Mouse (Mus musculus) layer of hippocampus, postnatal 25 days (tissue): ENCODE results near the gene Cstb. TPM values are rescaled to one million over a fixed set of nuclear protein-coding genes. Genes with fewer than 3 reads are reported as not detected.
"Not testable (repeated sequence)": the region's sequence is repeated elsewhere in the genome, so short reads cannot be mapped to it uniquely, and the experiment has no call there.

Experiments
- DNase-seq, 2 experiments: peaks; one replicate each; pipeline ENCODE4 v3.0.0; 2022; ENCODE audit warnings: mixed read lengths in 2 of 2, low spot score in 1 of 2; ENCODE audit errors: extremely low spot score in 1 of 2
- total RNA-seq, 2 experiments: library from RNA; stranded (reverse); gene quantifications; 2 replicates each; pipeline ENCODE4 v1.2.3; 2021

Cstb gene
- total RNA-seq, 2 experiments from 2014 or later = 38.7 to 40.7 TPM

DNA sequence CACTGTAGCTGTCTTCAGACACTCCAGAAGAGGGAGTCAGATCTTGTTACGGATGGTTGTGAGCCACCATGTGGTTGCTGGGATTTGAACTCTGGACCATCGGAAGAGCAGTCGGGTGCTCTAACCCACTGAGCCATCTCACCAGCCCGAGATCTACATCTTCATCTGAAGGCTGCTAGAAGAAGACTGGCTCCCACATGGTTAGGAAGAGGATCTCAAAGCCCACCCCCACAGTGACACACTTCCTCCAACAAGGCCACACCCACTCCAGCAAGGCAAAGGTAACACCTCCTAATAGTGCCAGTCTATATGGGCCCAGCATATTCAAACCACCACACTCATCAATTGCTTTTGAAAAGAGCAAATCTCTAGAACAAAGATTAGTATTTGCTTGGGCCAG is 10.5 kb upstream of the Cstb start:
- not testable (repeated sequence) for DNase-seq

DNA sequence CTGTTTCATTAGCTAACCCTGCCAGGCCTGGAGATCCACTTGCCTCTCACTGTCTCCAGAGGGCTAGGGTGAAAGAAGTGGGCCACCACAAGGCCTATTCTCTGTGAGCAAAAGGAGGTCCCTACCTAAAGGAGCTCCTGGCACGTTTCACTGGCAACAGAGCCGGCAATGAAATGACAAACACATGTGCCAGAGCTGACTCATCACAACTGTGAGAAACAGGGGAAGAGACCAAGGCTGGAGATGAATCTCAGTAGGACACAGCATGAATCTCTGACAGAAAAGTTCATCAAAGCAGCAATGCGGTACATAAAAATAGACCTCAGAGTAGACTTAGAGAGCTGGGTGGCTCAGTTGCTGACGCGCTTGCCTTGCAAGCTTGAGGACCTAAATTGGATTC is 7.6 kb upstream of the Cstb start:
- DNase-seq = no peak

DNA sequence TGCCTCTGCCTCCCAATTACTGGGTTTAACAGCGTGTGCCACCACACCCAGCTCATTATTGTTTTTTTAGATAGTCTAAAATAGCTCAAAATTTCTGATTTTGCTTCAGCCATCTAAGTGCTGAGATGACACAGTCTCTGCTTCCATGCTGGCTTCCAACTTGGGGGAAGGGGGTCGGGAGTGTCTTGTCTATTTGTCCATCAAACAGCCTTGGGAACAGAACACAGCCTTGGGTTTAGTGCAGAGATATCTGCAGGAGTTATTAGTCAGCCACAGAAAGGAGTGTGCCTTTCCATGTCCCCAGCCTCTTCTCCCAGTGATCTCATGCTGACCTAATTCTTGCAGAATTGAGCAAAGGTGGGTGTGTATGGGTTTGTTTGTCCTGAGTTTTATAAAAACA is 6.7 kb upstream of the Cstb start:
- DNase-seq = no peak

DNA sequence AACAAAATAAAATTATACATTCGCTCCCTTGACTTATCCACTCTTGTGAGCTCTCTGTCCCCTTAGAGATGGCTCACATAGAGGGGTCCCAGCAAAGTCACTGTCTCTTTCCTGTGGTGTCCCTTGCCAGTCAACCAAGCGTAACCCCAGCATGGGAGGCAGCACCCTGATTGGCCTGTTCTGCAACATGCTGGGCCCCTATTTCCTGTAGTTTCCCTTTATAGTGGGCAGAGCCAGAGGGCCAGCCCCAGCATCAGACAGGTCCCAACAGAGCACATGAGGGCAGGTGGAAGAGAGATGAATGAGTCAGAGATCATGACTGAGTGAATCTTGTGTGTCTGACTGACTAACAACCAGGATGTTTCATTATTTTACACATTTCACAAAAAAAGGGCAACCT is 4.5 kb upstream of the Cstb start:
- no peak for DNase-seq

DNA sequence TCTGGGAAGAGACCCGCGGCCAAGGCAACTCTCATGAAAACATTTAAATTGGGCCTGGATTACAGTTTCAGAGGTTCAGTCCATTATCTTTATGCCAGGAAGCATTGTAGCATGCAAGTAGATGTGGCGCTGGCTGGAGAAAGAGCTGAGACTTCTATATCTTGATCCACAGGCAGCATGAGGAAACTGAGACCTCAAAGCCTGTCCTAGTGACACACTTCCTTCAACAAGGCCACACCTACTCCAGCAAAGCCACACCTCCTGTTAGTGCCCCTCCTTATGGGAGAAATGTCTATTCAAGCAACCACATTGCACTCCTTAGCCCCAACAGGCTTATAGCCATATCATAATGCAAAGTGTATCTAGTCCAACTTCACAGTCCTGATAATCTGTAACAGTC is 2.9 kb upstream of the Cstb start:
- DNase-seq = no peak

DNA sequence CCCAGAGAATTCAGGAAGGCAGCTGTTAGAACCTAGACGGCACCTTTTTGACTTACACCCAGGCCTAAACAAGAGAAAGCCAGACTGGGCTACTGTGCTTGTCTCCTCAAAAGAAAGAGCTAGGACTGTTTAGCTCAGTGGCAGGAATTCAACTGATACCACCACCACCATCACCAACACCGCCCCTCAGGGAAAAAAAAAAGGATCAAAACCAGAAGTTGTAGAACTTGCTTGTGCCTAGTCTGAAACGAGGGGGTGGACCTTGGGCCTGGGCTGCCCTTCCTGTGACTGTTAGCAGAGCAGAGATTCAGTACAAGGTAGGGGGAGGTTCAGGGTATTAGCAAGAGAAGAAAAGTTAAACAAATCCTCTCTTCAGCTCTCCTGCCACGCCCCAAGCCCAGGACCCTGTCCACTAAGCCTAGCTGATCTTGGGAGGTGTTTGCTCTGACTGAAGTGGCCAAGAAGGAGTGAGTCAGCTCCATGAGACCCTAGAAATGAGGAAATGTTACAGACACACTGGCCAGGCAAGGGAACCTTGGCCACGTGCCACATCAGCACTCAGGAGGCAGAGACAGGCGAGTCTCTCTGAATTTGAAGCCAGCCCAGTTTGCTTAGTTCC is 757 bp downstream of the Cstb start:
- no peak for DNase-seq

DNA sequence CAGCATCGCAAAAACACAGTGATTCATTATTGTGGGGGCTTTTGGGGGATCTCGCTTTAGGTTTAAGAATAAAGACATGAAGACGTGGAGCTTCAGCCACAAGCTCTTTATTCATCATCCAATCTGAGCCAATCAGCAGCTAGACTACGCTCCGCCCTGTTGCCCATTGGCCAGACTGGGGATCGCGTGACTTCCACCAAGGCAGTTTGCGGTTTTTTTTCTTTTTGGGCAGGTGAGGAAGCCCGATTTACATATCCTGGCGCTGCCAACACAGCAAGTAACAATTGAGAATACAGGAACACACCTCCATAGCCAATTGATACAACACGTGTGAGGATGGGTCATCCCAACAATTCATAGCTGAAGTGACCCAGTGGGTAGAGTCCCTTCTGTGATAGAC is 2.6 kb downstream of the Cstb start:
- DNase-seq = no peak

DNA sequence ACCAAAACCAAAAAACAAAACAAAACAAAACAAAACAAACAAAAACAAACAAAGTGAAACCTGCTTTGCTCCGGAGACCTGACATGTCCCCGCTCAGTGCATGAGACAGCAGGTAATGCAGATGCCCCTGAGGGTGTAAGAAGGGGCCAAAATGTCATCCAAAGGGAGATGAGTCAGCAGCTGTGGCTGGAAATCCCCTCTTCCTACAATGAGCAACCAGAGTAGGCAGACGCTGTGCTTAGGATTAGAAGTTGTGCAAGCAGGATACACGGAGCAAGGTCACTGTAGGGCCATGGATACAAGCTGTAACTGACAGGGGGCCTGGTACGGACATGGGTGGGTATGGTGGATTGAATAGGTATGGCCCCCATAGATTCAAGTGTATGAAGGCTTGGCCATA is 3.7 kb downstream of the Cstb start:
- no peak for DNase-seq

DNA sequence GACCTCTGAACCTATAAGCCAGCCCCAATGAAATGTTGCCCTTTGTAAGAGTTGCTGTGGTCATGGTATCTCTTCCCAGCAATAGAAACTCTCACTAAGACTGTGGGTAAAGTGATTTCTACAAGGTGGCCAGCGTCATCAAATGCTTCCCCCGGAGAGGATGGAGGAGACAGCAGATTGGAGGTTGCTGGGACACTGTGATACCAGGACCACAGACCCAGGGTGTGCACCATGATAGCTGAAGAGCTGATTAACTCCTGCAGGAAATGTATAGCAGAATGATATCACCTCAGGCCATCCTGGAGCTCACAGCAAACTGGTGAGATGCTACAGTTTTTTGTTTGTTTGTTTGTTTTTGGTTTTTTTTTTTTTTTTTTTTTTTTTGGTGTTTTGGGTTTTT is 4.3 kb downstream of the Cstb start:
- no peak for DNase-seq

DNA sequence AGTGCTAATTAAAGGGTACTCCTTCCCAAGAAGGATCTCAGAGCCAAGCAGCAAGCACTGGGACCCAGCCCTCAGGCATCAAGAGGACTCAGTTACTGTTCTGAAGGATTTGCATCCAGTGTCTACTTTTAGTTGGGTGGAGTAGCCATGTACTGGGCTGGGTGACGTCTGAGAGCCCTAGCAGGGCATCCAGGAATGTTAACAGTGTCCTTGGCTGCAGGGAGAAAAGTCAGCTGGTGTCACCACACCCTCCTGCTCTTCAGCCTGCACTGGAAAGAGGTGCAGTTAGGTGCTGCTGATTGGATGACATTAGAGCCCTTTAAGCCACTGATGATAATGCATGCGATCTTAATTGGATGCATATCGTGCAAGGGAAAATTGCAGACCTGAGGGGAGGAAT is 7.4 kb downstream of the Cstb start:
- no peak for DNase-seq

DNA sequence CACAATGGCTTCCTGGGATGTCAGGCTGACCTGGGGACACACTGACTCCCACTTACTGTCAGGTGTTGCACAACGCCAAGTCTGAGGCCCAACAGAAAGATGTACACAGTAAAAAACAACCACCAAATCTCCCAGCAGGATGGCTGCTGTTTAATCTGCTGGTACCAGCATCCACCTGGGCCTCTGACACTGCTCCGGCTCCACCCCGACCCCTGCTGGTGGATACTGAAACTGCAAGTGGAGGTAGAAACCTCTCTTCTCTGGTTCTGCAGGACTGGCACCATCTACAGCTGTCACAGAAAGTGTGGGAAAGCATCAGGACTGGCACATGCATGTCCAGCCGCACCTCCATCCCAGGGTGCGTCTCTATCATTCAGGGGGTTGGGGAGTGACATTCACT is 12.6 kb downstream of the Cstb start:
- DNase-seq = peak; percentile 85 to 97

DNA sequence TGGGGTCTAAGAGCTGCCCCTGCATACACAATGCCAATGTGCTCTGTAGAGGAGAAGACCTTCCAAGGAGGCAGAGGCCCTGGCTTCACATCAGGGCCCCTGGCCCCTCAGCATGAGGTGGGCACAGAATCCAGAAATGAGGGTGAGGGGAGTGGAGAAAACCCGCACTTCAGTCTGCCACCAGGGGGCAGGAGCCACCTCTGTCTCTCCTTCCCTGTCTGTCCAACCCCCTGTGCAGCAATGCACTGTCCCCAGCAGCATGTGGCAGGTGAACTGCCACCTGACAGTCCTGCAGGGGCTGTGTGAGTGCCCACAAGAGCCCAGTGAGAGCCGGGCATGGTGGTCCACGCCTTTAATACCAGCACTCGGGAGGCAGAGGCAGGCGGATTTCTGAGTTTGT is 14.1 kb downstream of the Cstb start:
- no peak for DNase-seq

DNA sequence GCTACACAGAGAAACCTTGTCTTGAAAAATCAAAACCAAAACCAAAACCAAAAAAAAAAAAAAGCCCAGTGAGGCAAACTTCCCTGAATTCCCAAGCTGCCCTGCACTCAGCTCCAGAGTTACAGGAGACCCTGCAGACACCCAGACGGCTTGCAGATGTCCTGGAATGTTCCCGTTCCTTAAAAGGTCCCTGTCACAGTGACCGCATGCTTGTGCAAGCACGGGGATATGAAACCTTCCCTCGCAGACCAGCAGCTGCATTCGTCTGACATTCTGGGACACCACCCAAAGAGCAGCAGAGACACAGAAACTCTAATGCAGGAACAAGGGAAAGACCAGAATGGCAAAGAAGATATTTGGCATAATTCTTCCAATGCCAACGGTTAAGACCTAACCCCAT is 14.5 kb downstream of the Cstb start:
- DNase-seq = no peak

DNA sequence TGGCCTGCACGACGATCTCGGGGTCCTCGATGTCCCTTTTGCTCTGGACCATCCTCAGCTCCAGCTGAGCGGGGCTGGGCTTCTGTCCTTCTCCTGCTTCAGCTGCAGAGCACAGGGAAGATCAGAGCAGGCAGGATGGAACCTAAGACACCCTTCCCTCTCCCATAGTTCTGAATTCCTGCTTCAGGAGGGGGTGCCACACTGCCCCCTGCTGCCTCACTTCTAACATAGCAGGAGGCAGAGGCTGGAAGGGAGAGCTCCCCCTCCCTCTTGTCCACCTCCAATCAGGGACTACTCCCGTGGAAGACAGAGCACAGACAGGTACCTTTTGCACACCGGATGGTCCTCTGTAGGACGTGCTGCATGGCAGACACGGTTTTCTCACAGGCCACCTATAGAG is 15.3 kb downstream of the Cstb start:
- DNase-seq = peak in 1 of 2 experiments; percentile 52

DNA sequence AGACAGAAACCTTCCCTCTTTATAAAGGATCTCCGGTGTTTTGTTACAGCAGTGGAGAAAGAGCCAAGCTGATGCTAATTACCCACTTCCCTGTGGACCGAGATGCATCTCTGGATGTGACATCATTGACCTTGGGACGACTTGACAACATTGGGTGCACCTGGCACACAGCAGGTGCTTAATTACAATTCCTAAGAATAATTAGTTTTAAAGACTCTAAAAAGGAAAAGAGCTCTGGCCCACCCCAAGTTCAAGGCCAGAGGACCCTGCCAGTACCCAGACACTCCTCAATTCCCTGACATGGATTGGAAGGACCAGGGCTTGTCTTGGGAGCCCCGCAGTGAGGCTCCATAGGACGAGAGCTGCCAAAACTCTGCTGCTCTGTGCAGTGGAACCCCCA is 16.1 kb downstream of the Cstb start:
- no peak for DNase-seq

DNA sequence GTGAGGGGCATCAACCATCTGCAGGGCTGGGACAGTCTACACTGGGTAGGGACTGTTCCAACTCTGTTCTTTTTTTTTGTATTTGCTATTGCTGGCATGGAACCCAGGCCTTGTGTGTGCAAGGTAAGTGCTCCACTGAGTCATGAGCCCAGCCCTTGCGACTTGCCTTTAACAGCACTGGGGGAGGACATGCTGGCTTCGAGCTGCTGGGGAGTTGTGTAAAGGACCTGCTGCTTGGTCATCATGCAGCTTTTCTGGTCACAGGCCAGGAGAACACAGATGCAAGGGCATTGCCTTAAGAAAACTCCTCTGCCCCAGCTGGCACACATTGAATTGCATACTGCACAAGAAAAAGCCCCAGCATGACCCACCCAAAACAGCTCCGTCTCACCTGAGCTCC is 16.8 kb downstream of the Cstb start:
- no peak for DNase-seq

DNA sequence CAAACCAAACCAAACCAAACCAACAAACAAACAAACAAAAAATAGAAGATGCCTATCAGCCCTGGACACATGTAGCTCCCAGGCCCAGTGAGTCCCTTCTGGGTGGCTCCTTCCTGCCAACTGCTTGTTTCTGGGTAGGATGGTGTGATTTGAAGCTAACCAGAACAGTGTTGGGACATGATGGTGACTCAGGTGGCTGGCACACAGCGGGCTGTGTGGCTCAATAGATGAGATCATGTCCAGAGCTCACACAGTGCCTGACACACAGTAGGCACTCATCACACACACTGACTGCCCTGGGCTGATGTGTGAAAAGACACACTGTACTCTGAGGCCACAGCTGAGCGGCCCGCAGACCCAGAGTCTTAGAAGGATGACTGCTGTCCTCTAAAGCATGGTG is 20.7 kb downstream of the Cstb start:
- DNase-seq = no peak

DNA sequence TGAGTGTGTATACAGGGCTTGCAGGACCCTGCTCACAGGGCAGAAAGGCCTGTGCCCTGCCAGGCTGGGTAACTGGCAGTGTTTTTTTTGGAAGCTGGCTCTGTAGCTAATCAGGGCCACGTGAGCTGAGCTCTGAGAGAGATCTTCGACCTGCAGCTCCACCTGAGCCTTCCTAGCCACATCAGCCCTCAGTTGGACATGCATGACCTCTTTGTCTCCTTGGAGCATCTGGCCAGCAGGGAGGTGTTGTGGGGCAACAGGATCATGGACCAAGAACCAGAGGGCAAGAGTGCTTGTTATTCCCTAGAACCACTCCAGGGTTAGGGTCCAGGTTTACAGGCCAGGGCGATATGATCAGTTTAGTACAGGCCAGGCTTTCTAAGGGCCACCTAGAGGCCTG is 21.9 kb downstream of the Cstb start:
- DNase-seq = no peak

DNA sequence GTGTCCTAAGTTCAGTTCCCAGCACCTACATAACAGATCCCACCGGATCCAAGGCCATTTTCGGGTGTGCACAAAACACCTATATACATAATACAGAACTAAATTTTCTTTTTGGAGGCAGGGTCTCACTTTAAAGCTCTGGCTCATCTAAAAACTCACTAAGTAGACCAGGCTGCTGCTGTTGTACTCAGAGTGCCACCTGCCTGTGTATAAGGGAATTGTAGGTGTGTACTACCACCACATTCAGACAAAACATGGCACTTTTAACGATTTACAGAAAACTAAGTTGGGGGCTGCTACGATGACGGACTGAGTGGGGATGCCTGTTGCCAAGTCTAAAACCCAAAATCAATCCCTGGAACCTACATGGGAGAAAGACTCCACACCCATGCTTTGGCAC is 25.3 kb downstream of the Cstb start:
- no peak for DNase-seq

DNA sequence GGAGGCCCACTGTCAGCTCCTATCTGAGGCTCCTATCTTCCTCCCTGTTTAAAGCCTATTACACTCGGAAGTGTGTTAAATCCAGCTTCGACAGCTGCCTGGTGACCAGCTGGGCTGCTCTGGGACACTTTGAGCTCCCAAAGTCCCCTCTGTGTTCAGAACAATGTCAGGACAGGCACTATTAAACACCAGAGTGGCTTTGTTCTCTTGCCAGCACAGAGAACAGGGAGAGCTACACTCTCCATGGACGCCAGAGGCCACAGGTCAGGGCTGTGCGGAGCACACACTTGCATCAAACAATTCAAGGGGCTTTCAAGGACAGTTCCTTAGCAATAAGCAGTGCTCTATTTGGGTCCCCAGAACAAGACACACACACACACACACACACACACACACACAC is 27.2 kb downstream of the Cstb start:
- DNase-seq = no peak

DNA sequence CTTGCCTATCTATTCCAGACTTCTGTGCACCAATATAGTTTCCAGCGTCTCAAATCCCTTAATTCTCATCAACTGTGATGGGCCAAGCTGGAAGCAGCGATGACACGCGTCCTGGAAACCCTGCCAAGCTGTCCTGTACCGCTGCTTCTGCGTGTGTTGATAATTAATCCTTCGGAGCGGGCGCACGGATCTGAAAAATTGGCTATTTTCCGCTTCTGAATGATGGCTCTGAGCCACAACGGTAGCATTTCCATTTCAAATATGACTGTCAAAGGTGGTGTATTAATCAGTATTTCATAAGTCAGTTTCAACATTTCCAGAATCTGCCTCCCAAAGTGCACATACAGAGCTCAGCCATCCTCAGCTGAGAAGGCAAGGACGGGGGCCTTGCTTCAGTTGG is 31.2 kb downstream of the Cstb start:
- no peak for DNase-seq

DNA sequence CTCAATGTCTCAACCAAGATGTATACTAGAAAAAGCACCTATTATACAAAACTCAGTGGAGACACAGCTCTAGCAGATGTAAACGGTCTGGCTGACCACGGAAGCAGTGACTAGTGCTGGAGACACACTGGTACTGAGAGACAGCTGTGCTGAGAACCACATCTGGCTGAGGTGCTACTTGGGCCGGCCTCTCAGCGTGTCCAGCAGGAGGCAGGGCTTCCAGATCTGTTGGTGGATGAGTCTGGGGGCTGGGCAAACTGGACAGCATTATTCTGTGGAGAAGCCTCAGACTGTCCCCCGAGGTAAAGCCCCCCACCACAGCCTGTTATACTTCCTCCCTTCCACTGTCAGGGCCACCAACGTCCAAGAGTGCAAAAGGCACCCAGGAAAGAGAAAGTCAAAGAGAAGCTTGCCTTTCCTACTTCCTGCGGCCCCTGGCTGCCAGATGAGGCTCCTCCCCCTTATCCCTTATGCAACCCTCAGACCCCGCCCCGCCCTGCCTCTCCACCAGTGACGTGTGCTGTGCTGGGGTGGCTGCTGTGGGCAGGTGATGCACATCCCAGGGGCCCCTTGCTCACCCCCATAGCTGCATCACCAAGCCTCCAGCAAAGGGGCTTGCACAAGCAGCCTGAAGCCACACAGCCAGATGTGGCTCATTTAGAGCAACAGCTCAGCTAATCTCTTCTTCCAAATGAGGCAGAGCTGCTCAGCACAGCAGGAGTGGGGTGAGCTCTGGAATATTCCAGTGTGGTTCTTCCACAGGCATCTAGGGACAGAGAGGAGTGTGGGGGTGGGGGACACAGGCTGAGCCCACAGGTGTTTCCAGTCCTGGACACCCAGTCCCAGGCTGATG is 32.3 kb downstream of the Cstb start:
- DNase-seq = no peak
